Mouse (Mus musculus) ovary, postnatal 10 days (tissue): ENCODE results near the gene Veph1.

Experiments used
- DNase-seq: peaks from one replicate; pipeline ENCODE4 v3.0.0; 2022; ENCODE audit warnings: low spot score

Veph1 gene

GRCm38 (mm10) chr3:66007632-66008401, 288.8 kb downstream of the Veph1 start:
- DNase-seq = no peak

GRCm38 (mm10) chr3:66004989-66005388, 291.6 kb downstream of the Veph1 start:
- DNase-seq = no peak

GRCm38 (mm10) chr3:66004220-66004951, 292.3 kb downstream of the Veph1 start:
- no peak for DNase-seq
